Mouse (Mus musculus): ENCODE measurements at regions not wholly inside any gene's neighbourhood (a gene's known extent, or its start where the extent isn't known, plus 50 kb on each side); places are given as distances from the start of the nearest gene placed in this dataset.
A peak's percentile ranks its signal among the peaks of the same experiment; 100 is the strongest.

GRCm38 (mm10) chr6:95997741-95998140 lies 115.2 kb upstream of the Fam19a1 start:
- Histone ChIP-seq H3K4me3 (ENCODE audit: low read depth, low read length) (no peak overlapping the region), H3K4me2 (ENCODE audit: low read depth, low read length, poor library complexity, severe bottlenecking) (no peak overlapping the region), H3K4me1 (ENCODE audit: insufficient read depth, low read length) (no peaks in the 10 kb centered on the region), H3K9ac (replicated peaks; ENCODE audit: low read length, poor library complexity, severe bottlenecking) (no peak overlapping the region), H3K27ac (ENCODE audit: low read depth, low read length) (no peak overlapping the region), H3K9me3 (ENCODE audit: low read length) (no peaks in the 10 kb centered on the region), H3K27me3 (ENCODE audit: insufficient read depth, low read length) (no peaks in the 10 kb centered on the region), H3K36me3 (ENCODE audit: insufficient read depth, low read length) (no peaks in the 10 kb centered on the region)
- WGBS, result 76% methylated on average over 3 of the region's 3 CpGs
- ATAC-seq (ENCODE audit: low FRiP score) (no peak), DNase-seq (ENCODE audit: low spot score) (no peak)
- no peak for TF ChIP-seq CTCF (IDR thresholded peaks at IDR 0.05)

- no peak for ATAC-seq (ENCODE audit: low FRiP score)
- no peaks in the 10 kb centered on the region for H3K27me3 ChIP-seq (ENCODE audit: insufficient read depth, low read length)
- no peak overlapping the region for H3K4me2 ChIP-seq (ENCODE audit: low read depth, low read length, poor library complexity, severe bottlenecking)
- WGBS, result 78% methylated on average over 5 of the region's 5 CpGs
- no peak overlapping the region for H3K4me3 ChIP-seq (ENCODE audit: low read depth, low read length)
- H3K36me3 ChIP-seq (ENCODE audit: insufficient read depth, low read length), result no peaks in the 10 kb centered on the region
- H3K9me3 ChIP-seq (ENCODE audit: low read length), result no peaks in the 10 kb centered on the region
- TF ChIP-seq CTCF (IDR thresholded peaks at IDR 0.05), result no peak
- no peaks in the 10 kb centered on the region for H3K4me1 ChIP-seq (ENCODE audit: insufficient read depth, low read length)
- no peak for DNase-seq (ENCODE audit: low spot score)
- H3K9ac ChIP-seq (replicated peaks; ENCODE audit: low read length, poor library complexity, severe bottlenecking), result no peak overlapping the region
- no peak overlapping the region for H3K27ac ChIP-seq (ENCODE audit: low read depth, low read length)
Measured at GRCm38 (mm10) chr6:95999441-95999840, 113.5 kb upstream of the Fam19a1 start.

- no peaks in the 10 kb centered on the region for H3K9me3 ChIP-seq (ENCODE audit: low read length)
- H3K27me3 ChIP-seq (ENCODE audit: insufficient read depth, low read length), result no peaks in the 10 kb centered on the region
- H3K4me3 ChIP-seq (ENCODE audit: low read depth, low read length), result no peak overlapping the region
- H3K36me3 ChIP-seq (ENCODE audit: insufficient read depth, low read length), result no peaks in the 10 kb centered on the region
- no peak for ATAC-seq (ENCODE audit: low FRiP score)
- no peak for TF ChIP-seq CTCF (IDR thresholded peaks at IDR 0.05)
- 61% methylated on average over 10 of the region's 10 CpGs for WGBS
- H3K27ac ChIP-seq (ENCODE audit: low read depth, low read length), result no peak overlapping the region
- H3K4me2 ChIP-seq (ENCODE audit: low read depth, low read length, poor library complexity, severe bottlenecking), result no peak overlapping the region
- no peaks in the 10 kb centered on the region for H3K4me1 ChIP-seq (ENCODE audit: insufficient read depth, low read length)
- H3K9ac ChIP-seq (replicated peaks; ENCODE audit: low read length, poor library complexity, severe bottlenecking), result no peak overlapping the region
- DNase-seq (ENCODE audit: low spot score), result peak; percentile 22
Measured at GRCm38 (mm10) chr6:96000011-96000476, 112.9 kb upstream of the Fam19a1 start.

GRCm38 (mm10) chr6:96011299-96011698 lies 101.7 kb upstream of the Fam19a1 start:
- no peak for TF ChIP-seq CTCF (IDR thresholded peaks at IDR 0.05)
- H3K27me3 ChIP-seq (ENCODE audit: insufficient read depth, low read length), result no peaks in the 10 kb centered on the region
- H3K4me3 ChIP-seq (ENCODE audit: low read depth, low read length), result no peak overlapping the region
- H3K36me3 ChIP-seq (ENCODE audit: insufficient read depth, low read length), result no peaks in the 10 kb centered on the region
- DNase-seq (ENCODE audit: low spot score) (no peak), ATAC-seq (ENCODE audit: low FRiP score) (no peak)
- no peaks in the 10 kb centered on the region for H3K9me3 ChIP-seq (ENCODE audit: low read length)
- WGBS, result 86% methylated on average over 5 of the region's 5 CpGs
- no peaks in the 10 kb centered on the region for H3K4me1 ChIP-seq (ENCODE audit: insufficient read depth, low read length)
- no peak overlapping the region for H3K9ac ChIP-seq (replicated peaks; ENCODE audit: low read length, poor library complexity, severe bottlenecking)
- no peak overlapping the region for H3K4me2 ChIP-seq (ENCODE audit: low read depth, low read length, poor library complexity, severe bottlenecking)
- no peak overlapping the region for H3K27ac ChIP-seq (ENCODE audit: low read depth, low read length)

- ATAC-seq (ENCODE audit: low FRiP score) (no peak), DNase-seq (ENCODE audit: low spot score) (no peak)
- Histone ChIP-seq H3K27ac (ENCODE audit: low read depth, low read length) (no peak overlapping the region), H3K36me3 (ENCODE audit: insufficient read depth, low read length) (no peaks in the 10 kb centered on the region), H3K4me3 (ENCODE audit: low read depth, low read length) (no peak overlapping the region), H3K9ac (replicated peaks; ENCODE audit: low read length, poor library complexity, severe bottlenecking) (no peak overlapping the region), H3K4me2 (ENCODE audit: low read depth, low read length, poor library complexity, severe bottlenecking) (no peak overlapping the region), H3K27me3 (ENCODE audit: insufficient read depth, low read length) (no peaks in the 10 kb centered on the region), H3K9me3 (ENCODE audit: low read length) (0 out of 2 replicates have a peak, but pooled peaks cover 6% of the 10 kb centered on the region), H3K4me1 (ENCODE audit: insufficient read depth, low read length) (no peaks in the 10 kb centered on the region)
- 76% methylated on average over 7 of the region's 7 CpGs for WGBS
- TF ChIP-seq CTCF (IDR thresholded peaks at IDR 0.05), result no peak
Measured at GRCm38 (mm10) chr6:96028022-96028704, 84.8 kb upstream of the Fam19a1 start.

GRCm38 (mm10) chr6:96043711-96044110 lies 69.2 kb upstream of the Fam19a1 start:
- no peaks in the 10 kb centered on the region for H3K4me1 ChIP-seq (ENCODE audit: insufficient read depth, low read length)
- H3K27ac ChIP-seq (ENCODE audit: low read depth, low read length), result no peak overlapping the region
- DNase-seq (ENCODE audit: low spot score) (no peak), ATAC-seq (ENCODE audit: low FRiP score) (no peak)
- H3K9me3 ChIP-seq (ENCODE audit: low read length), result no peaks in the 10 kb centered on the region
- H3K36me3 ChIP-seq (ENCODE audit: insufficient read depth, low read length), result no peaks in the 10 kb centered on the region
- H3K27me3 ChIP-seq (ENCODE audit: insufficient read depth, low read length), result no peaks in the 10 kb centered on the region
- no peak for TF ChIP-seq CTCF (IDR thresholded peaks at IDR 0.05)
- no peak overlapping the region for H3K4me3 ChIP-seq (ENCODE audit: low read depth, low read length)
- H3K9ac ChIP-seq (replicated peaks; ENCODE audit: low read length, poor library complexity, severe bottlenecking), result no peak overlapping the region
- 81% methylated on average over 4 of the region's 4 CpGs for WGBS
- no peak overlapping the region for H3K4me2 ChIP-seq (ENCODE audit: low read depth, low read length, poor library complexity, severe bottlenecking)
